Mouse (Mus musculus) gastrocnemius, postnatal 25 days (tissue): Measurements from ENCODE around the gene Hoxa13. TPM values are rescaled to one million over a fixed set of nuclear protein-coding genes. Genes with fewer than 3 reads are reported as not detected.

Experiments used
- DNase-seq: peaks from one replicate; pipeline ENCODE4 v3.0.0; 2022
- total RNA-seq, 2 experiments: library from RNA; stranded (reverse); gene quantifications; 1 replicate in 1 of 2; 2 replicates in 1 of 2; pipeline ENCODE4 v1.2.3; 2021

The Hoxa13 gene
- total RNA-seq, 2 experiments from 2014 or later: 0.48 to 2.1 TPM

DNA sequence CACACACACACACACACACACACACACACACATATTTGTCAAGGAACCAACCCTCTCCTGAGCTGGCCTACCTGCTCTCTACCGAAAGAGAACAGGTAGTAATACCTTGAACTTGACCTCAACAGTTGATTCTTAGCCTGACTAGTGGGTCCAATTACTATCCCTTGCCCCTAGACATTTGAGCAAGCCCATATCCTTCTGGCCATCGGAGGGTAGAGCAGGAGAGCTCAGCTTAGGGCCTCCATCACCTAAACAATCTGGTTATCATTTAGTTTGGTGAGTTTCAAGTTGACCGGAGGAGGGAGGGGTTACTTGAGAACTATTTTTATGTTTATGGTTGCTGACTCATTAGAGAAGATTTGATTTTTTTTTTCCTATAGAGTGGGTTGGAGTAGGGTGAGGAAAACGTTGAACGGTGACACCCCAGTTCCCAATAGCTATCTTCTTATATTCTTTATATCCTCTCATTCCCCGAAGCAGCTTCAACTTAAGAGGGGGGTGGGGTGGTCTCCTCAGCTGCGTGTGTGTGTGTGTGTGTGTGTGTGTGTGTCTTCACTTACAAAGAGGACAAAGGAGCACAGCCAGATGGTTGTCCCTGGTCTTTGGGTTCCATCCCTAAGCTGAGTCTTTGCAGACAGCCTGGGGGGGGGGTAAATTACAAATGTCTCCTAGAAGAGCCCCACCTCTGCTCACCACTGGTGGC, 9.4 kb downstream of the Hoxa13 start:
- no peak for DNase-seq

DNA sequence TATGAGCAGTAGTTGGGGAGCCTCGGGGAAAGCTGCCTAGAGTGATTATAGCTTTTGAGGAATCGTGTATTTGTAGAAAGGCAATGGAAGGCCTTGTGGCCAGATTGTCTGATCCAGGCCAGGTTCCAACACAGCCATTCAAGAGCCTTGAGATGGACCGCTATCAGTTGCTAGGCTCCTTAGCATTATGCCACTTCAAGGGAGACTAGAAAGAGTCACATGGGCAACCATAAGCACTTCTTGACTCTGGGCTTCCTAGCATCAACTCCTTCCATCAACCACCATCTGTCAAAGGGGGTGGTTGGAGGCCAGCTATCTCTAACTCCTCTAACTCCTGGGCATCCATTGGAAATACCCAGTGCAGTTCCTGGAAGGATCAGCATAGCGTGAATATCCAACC, 10.9 kb downstream of the Hoxa13 start:
- no peak for DNase-seq

DNA sequence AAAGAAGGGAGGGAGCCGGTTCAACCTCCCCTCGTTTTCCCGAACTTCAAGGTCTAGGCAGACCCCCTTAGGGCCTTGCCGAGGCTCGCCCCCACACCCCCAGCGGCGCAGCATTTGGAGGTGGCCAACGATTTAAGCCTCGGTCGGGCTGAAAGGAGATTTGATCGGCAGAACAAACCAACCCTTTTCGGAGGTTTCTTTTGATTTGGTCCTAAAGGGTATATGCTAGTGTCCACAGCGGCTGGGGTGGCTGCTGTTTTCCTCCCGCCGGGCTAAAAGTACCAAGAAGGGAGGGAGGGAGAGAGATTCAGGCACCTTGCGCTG, 11.3 kb downstream of the Hoxa13 start:
- DNase-seq: no peak

DNA sequence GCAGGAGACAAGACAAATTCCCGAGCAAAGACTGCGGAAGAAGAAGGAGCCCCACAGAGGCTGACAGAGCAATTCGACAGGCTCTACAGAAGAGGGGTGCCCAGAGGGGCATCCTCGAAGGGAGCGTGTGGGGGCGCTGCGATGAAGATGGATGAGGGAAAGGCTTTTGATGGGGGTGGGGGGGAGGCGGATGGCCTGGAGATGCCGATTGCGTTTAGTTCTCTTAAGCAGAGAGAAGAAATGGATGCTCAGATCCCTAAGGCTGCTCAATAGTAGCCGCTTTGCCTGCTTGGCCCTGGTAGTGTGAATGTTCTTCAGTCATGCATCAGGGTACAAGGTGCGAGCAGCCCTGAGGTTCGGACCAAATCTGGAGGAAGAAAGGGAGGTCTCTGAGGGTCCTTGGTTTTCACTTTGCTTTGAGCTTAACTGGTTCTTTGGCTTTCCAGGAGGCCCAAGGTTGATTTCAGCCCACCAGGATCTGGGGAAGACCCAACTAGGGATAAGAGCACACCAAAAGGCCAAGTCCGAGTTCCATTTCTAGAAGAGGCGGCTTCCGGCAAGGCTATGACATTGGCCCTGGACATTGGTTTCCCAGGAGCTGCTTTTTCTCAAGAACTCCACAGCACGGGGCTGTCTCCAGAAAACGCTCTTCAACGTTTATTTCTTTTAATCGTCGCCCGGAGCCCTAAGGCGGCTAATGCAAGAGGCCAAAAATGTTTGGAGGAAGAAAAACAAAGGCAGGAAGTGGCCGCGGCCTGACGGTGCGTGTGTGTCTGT, 11.9 kb downstream of the Hoxa13 start:
- DNase-seq: no peak

DNA sequence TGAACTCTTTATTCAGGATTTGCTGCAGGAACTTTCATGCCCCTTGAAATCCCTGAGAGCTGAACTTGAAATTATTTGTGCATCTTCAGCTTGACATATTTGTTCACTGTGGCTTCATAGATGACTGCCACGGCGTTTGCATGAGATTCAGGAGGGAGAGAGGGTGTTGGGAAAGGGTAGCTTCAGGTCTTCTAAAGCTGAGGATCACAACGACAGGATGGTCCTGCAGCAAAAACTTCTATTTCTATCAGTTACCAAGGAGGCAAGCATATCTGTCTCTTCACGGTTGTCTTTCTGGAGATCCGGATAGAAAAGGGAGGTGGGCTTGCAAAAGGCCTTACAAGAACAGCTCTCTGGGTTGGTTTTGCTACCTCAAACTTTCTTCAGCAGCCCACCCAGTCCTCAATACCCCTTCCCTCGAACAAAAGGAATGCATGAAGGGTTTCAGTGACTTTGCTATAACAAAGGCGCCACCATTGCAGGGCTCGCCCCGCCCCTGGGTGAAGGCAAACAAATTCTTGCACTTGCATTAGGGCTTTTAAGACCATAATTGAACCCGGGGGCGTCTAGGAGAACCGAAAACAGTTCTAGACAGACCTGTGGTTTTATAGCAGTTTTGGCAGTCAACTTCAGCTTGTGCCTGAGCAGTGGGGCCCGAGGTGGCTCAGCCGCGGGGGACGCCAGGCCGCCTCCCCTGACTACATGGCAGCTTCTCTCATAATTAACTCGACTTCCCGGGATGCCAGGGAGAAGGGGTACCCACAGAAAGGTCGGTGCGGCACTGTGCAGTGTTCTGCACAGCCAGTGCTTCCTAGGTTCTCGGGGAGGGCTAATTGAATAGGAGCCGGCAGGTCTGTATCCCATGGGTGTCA, 12.7 kb downstream of the Hoxa13 start:
- peak; percentile 5 for DNase-seq

DNA sequence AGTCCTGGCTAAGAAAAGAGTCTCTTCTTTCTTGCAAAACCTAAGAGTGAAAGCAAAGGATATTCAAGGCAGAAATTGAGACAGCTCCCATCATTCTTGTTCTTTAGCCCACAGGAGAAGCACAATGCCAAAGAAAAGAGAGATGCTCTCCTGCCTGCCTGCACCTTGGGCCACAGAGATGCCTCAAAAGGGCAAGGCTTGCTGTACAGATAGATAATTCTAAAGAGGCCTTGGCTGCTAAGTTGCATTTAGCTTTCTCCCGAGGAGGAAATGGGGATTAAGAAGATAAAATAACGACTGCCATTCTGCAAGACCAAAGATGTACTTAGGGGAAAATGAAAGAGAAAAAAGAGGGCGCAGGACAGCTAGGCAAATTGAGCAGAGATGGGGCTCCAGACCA, 13.8 kb downstream of the Hoxa13 start:
- DNase-seq: peak; percentile 3

DNA sequence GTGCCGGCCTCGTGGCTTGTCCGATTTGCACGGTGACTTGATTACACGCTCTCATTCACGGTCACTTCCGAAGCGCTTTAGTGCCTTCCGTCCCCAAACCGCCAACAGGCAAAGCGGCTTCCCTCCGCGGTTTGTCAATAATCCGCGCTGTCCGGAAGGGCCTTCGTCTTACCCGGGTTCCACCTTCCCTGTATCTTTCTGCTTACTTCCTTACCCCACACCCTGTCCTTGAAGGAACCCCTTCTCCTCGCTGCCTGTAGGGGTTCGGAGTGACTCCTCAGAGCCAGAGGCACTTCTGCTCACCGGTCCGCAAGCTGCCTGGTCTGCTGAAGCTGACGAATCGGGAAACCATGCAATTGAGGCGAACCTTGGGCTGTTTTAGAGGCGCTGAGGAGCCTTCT, 14.3 kb downstream of the Hoxa13 start:
- no peak for DNase-seq

DNA sequence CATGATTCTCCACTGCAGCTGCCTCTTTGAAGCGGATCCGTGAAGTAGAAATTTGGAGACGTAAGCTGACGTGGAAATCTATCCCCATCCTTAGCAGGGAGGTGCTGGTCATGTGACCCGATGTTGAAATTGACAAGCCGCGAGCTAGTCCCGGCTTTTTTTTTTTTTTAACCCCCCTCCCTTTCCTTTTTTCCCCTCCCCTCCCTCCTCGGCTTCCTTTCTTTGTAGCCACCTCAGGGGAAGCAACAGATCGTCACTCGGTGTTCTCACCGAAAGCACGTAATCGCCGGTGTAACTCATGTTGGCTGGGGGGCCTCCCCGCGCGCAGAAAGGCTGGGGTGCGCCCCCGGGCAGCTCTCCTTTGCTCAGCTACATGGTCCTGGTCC, 14.9 kb downstream of the Hoxa13 start, which contains the start of gene Hoxa11:
Gene Hoxa11, minus strand, starts transcription at position 54 of the 386 bp plus-strand sequence.
- no peak for DNase-seq

DNA sequence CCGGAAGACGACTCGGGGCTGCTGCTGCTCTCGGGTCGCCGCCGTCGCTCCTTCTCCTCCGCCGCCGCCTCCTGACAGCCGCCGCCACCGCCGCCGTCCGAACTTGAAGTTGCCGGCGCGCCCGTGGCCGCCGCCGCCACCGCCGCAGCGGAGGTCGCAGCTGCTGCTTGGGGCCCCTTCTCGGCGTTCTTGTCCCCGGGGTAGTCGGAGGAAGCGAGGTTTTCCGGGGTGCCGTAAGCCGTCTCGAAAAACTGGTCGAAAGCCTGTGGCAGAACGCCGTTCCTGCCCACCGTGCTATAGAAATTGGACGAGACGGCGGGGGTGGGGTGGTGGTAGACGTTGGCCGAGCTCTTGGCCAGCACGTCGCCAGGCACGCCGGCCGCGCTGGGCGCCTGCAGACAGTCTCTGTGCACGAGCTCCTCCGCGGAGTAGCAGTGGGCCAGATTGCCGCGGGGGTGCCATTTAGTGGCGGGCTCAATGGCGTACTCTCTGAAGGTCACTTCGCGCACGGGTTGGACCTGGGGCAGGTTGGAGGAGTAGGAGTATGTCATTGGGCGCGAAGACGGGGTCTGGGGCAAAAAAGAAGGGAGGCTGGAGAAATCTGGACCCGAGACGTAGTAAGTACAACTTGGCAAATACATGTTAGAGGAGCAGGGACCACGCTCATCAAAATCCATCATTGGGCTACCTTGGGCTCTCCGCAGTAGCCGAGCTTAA, 15.5 kb downstream of the Hoxa13 start:
- DNase-seq: no peak

DNA sequence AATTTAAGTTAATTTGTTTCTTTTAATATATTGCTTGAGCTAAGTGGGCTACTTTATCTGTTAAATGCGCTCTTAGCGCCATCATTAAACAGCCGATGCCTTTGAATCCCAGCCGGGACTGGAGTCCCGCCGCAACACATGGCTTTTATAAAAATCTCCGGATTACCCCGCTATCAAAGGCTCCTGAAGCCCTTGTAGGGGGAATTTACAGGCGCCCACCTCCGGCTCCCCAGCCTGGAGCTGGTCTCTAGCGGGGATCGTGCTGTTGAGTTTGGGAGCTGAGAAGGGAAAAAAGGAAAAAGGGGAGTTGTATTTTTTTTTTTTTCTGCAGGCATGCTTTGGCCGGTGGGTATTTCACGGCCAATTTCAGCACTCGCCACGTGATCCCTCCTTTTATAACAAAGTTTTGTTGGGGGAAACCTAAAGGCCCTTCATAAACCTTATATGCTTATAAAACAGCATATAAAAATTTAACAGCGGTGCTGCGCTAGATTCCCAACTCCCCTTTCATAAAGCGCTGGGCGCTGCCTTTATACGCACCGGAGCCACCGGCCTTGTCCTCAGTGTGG, 16.1 kb downstream of the Hoxa13 start:
- DNase-seq: peak; percentile 34

DNA sequence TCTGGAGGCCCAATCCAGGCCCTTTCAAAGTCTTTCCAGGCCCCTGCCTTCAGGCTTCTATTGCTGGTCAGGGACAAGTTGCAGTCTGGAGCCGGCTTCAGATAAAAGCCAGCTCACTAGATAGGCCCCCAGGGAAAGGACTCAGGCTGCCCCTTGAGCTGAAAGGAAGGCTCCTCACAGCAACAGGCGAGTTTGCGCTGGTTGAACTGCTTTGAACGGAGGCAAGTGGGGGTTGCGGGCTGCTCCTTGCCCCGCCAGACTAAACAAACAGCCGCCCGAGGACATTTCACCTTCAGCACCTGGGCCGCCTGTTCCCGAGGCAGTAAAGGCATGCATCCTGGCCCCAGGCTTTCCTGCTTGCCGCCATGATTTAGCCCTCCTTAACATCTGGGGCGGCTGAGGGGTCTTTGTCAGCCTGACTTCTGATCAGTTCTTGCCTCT, 17.0 kb downstream of the Hoxa13 start:
- DNase-seq: peak; percentile 4

DNA sequence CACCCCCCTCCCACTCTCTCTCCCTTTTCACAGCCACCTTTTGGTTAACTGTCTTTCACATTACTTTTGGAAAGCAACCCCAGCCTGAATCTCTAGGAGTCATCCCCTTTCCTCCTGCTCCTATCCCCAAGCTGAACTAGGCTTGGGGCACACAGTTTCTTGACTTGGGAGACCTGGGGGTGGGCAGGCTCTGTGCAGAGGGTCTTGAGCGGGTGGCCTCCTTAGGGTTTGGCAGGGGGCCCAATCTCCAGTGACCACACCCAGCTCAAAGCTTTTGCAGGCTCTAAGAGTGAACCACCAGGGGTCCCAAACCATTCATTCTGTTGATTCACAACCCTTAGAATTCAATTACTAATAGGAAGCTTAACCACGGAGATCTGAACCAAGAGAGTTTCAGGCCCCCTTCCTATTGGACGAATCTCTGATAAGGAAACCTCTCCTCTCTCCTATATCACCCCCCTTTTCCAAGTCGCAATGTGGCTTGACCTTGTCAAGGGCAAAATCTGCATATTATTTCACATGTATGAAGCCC, 17.8 kb downstream of the Hoxa13 start:
- peak; percentile 4 for DNase-seq

DNA sequence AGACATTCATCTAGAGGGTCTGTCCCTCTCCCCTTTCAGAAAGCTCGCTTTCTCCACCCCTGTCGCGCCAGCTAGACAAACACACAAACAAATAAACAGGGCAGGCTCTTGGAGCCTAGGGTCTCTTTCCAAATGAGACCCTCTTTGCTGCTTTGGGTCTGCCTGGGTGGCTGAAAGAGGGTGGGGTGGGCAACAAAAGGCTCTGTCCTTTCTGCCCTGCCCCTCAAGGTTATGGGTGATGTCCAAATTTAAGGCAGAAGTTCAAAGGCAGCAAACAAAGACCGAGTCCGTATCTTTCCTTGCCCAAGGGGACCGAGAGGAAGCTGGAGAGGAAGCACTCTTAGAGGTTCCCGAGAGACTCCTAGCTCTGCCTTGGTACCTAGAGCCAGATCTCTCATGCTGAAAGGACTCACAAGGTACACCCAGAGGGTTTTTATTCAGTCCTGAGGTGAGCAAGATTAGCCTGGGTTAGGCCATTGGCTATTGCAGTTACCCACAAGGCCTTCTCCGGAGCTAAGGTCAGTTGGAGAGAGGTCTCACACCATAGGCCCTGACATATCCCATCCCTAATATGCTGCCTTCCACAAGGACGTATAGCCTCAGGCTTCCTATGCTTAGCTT, 19.6 kb downstream of the Hoxa13 start:
- no peak for DNase-seq

DNA sequence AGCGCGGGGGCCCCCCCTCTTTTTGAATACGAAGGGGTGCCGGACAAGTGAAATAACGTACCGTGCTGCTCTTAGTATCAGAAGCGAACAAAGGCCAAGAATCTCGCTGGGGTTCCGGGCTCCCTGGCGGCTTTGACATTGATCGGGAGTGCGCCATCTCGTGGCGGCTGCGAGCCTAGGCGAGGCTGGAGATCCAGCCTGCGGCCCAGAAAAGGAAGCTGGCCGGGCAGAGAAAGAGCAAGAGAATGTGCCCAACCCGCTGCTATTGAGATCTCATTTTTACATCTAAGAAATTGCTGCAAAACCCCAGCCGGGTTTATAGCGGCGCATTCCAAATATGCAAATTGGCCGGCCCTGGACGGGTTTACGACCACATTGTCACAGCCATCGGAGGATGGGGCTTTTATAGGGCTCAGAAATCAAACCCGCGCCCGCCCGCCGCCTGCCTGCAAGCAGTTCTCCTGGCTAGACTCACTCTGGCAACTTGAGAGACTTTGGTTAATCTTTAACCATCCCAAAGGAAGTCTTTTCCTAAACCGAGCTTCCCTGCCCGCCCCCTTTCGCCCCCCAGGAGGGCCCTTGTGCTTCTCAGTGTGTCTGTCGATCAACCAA, 20.2 kb downstream of the Hoxa13 start, which contains the start of gene Hoxa10:
Gene Hoxa10, minus strand, starts transcription at position 466 of the 612 bp plus-strand sequence.
- peak; percentile 86 for DNase-seq

DNA sequence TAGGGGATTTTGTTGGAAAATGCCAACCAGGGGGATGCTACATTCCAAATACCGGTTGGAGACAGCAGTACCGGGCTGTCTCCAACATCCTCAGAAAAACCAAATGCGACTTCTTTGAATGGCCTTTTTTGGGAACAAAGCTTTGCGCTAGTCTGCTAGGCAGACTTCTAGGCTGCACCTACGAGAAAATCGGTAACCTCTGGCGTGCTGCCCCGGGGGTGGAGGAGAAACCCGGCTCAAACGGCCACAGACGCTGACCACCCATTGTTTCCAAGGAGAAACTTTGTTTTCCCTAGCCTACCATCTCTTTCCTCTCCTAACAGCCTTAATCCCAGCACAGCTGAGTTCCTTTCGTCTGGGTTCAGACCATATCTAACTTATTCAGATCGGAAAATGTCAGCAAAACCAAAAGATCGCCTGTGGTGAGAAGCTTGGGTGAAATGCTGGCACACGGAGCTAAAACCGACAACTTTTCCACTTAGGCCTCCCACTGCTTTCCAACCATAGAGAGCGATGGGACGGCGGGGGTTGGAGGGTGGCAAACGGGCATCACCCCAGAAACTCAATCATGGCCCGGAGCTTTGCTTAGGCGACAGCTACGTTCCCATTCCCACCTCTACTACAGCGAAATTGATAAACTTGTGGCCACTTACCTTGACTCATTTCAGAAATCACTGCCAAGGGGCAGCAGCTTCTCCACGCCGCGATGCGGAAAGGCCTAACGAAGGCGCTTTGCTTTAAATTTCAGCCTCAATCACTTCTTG, 20.9 kb downstream of the Hoxa13 start:
- peak; percentile 13 for DNase-seq

DNA sequence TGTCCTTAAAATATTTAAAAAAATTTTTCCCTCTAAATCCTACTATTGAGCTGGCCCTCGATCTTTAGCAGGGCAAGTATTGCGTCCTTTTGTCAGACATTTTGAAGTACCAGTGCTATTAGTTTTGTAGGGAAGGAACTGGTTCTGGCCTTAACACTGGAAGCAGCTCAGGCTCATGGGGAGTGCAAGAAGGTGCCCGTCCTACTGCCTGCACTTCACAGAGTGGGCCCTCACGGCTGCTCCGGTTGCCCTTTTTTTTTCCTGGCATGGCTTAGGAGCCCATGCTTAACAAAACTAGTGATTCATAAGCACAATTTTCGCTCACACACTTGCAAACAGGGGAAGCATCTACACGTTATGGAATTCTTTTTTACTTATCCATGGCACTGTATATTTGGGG, 21.7 kb downstream of the Hoxa13 start:
- peak; percentile 7 for DNase-seq

DNA sequence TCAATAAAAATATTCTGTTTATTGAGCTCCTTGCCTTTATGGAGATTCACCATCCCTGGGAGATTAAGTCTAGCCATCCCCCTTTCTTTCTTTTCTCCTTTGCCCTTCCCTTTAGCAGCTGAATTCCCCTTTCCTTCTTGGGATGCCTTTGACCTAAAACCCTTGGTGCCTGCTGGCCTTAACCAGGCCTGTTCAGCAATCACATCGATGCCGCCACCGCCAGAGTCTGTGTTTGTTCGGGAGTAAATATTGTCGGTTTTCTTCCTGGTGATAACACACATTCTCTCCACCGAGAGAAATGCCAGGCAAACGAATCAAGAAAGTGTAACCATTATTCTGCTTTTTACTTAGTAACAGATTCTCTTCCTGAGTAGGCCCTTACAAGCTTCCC, 22.5 kb downstream of the Hoxa13 start:
- peak; percentile 3 for DNase-seq

DNA sequence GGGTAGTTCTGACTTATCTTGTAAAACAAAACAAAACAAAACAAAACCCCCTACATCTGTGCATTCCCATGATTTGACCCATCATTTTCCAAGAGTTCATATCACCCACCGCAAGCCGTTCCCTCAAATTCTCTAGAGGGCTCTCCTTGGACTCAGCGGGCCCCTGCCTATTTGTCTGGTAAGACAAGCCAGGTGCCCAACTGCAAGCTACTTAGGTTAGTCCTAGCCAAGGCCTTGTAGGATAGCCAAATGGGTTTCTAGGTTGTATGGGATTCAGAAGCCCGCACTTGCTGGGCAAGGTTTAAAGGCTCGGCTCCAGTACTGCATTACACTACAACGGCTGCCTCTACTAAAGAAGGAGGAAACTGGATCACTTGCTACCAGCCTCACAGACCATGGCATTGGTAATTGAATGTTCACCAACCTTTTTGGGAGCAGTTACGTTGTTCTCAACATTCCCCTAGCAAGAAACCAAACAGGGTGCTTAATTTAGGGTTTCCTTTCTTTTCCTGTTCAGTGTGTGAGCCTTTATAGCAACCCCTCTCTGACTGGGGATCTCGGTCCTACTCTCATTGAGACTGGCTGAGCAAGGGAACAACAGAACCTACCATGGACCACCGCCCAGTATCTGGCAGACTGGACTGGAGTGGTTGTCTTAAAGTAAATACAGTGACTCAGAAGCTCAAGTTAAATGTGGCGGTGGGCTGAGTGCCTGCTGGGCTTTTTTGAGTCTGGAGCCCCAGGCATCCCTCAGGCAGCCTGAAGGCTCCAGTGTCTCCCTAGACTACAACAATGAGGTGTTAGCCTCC, 23.1 kb downstream of the Hoxa13 start:
- peak; percentile 18 for DNase-seq

DNA sequence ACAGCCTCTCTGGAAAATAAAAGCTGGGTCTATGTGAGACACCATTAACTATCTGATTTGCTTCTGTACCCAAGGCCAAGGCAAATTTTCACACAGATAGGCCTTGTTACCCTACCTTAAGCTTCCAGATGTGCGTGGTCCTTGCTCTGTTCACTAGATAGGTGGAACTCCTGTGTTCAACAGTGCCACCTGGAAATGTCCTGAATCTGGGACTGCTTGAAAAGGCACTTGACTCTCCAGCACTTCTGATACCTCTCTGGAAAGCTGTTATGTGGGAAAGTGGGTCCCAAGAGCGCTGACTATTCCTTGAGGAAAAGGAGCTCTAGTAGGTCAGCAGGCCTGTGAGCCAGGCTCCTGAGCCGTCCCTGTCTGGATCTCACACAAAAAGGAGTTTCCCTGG, 23.9 kb downstream of the Hoxa13 start:
- DNase-seq: peak; percentile 4
